Mouse (Mus musculus) neural tube, embryonic 14.5 days (tissue): ENCODE measurements around the gene Mmp25. TPM values are rescaled to one million over a fixed set of nuclear protein-coding genes. Genes with fewer than 3 reads are reported as not detected.

Experiments used
- polyA plus RNA-seq: library from polyadenylated mRNA; unstranded; fragments of >200 nt; fragmentation: Nextera tagmentation; extraction: Ambion mirVana; gene quantifications from 2 replicates; pipeline ENCODE4 v1.2.1, GENCODE M21; 2014

The Mmp25 gene
- polyA plus RNA-seq, 1 experiment from 2014 or later = 0.80 TPM

Other genes with a start within 250 kb of the Mmp25 start
- gene Vmn2r117, start 165.6 kb downstream of the Mmp25 start, polyA plus RNA-seq = not detected in 2 replicates
- gene Zfp213, start 81.0 kb downstream of the Mmp25 start, polyA plus RNA-seq = 16.9 and 19.8 TPM in 2 replicates
- 26.6 TPM in 2 replicates for gene Zfp13, start 45.8 kb downstream of the Mmp25 start, polyA plus RNA-seq
- not detected in 2 replicates for gene Zscan10, start 44.4 kb downstream of the Mmp25 start, polyA plus RNA-seq
- gene Bicdl2, start 15.2 kb upstream of the Mmp25 start, polyA plus RNA-seq = 0.29 TPM in 1 of 2 replicates, not detected in the other
- 132 and 147 TPM in 2 replicates for gene Hcfc1r1, start 28.3 kb upstream of the Mmp25 start, polyA plus RNA-seq
- gene Thoc6, start 28.6 kb upstream of the Mmp25 start, polyA plus RNA-seq = 42.1 and 43.0 TPM in 2 replicates
- 2.6 and 3.8 TPM in 2 replicates for gene Tnfrsf12a, start 32.2 kb upstream of the Mmp25 start, polyA plus RNA-seq
- gene Cldn6, start 34.0 kb upstream of the Mmp25 start, polyA plus RNA-seq = not detected in 2 replicates
- gene Cldn9, start 38.7 kb upstream of the Mmp25 start, polyA plus RNA-seq = 0.70 and 1.4 TPM in 2 replicates
- gene 1520401A03Rik, start 77.5 kb upstream of the Mmp25 start, polyA plus RNA-seq = 0.21 and 0.52 TPM in 2 replicates
- gene Pkmyt1, start 81.1 kb upstream of the Mmp25 start, polyA plus RNA-seq = 13.0 and 14.3 TPM in 2 replicates
- 49.6 and 51.4 TPM in 2 replicates for gene Paqr4, start 95.6 kb upstream of the Mmp25 start, polyA plus RNA-seq
- 0.93 and 1.2 TPM in 2 replicates for gene Kremen2, start 100.6 kb upstream of the Mmp25 start, polyA plus RNA-seq
- gene Flywch1, start 126.3 kb upstream of the Mmp25 start, polyA plus RNA-seq = 192 and 216 TPM in 2 replicates
- gene Flywch2, start 140.8 kb upstream of the Mmp25 start, polyA plus RNA-seq = 69.9 and 96.5 TPM in 2 replicates
- 471 and 524 TPM in 2 replicates for gene Srrm2, start 145.3 kb upstream of the Mmp25 start, polyA plus RNA-seq
- gene Elob, start 183.9 kb upstream of the Mmp25 start, polyA plus RNA-seq = 1,182 and 1,322 TPM in 2 replicates
- not detected in 2 replicates for gene Prss33, start 190.8 kb upstream of the Mmp25 start, polyA plus RNA-seq
- gene Prss32, start 198.6 kb upstream of the Mmp25 start, polyA plus RNA-seq = not detected in 2 replicates
- 0.68 and 0.96 TPM in 2 replicates for gene Prss41, start 198.9 kb upstream of the Mmp25 start, polyA plus RNA-seq
- not detected in 2 replicates for gene Prss21, start 222.8 kb upstream of the Mmp25 start, polyA plus RNA-seq
- not detected in 2 replicates for gene Dcpp1, start 235.6 kb upstream of the Mmp25 start, polyA plus RNA-seq
- gene Dcpp2, start 235.6 kb upstream of the Mmp25 start, polyA plus RNA-seq = not detected in 2 replicates